Mouse (Mus musculus): ENCODE results near the gene Ipo7. TPM values are rescaled to one million over a fixed set of nuclear protein-coding genes. Genes with fewer than 3 reads are reported as not detected.

Gene Ipo7
- 25.8 and 28.8 TPM in 2 replicates for polyA plus RNA-seq (2015; fragmentation: Nextera tagmentation; extraction: Ambion mirVana)

DNA sequence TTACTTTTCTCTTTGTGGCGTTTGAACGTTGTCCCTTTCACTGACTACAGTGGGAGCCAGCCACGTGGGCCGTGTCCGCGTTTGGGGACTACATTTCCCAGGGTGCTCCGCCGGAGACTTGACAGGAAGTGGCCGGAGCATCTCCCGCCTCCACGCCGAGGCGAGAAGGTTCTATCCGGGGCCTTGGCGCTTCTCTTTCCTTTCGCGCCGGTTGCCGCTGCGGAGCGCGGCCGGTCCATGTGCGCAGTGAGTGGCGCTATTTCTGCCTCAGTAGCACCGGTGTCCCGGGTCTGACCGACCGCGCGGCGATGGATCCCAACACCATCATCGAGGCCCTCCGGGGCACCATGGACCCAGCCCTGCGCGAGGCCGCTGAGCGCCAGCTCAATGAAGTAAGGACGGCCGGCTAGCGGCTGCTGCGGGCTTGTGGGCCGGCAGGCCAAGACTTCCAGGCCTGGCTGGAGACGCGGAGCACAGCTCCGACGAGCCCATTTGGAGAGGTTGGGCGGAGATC is at the start of gene Ipo7:
TSS of gene Ipo7 (plus strand) at position 158 of the 514 bp plus-strand sequence.

DNA sequence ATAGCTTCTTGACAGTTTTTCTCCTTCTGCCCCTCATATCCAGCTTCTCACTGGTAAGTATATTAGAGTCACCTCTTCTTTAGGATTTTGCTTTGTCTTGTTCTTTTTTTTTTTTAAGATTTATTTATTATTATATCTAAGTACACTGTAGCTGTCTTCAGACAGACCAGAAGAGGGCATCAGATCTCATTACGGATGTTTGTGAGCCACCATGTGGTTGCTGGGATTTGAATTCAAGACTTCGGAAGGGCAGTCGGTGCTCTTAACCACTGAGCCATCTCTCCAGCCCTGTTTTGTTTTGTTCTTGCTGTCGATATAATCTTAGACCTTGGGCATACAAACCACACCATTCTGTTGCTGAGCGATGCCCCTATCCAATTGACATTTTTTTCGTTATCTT is 31.3 kb upstream of the Ipo7 start, which contains the start of gene Tmem41b:
TSS of gene Tmem41b (minus strand) at position 155 of the 400 bp plus-strand sequence.

DNA sequence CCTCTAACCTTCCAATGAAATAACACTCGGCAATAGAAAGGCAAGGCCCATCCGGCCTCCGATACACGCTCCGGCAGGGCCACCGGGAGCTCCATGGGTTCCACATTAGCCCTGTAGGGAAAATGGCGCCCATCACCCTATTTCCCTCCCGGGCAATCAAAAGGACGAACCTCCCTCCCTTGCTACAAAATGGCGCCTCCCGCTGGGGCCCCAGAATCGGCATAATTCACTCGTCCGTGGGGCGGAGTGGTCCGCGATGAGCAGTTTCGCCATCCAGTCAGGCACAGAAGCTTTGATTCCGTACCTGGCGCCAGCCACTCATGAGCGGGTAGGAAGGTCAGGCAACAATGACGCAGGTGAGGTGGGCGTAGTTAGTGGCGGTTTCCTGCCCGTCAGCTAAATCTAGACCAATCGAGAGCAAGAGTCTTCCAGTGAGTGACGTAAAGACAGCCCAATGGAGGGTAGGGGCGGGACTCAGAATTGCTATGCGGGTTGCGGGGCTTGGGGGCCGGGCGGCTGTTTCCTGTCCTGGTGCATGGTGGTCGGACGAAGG is 43.2 kb downstream of the Ipo7 start, which contains the start of gene Zfp143:
TSS of gene Zfp143 (plus strand) at position 19 of the 553 bp plus-strand sequence.

Other genes starting within 250 kb of the Ipo7 start
- gene Nrip3, start 236.2 kb upstream of the Ipo7 start, polyA plus RNA-seq (2015; fragmentation: Nextera tagmentation; extraction: Ambion mirVana): 24.8 and 24.9 TPM in 2 replicates
- gene Scube2, start 152.6 kb upstream of the Ipo7 start, polyA plus RNA-seq (2015; fragmentation: Nextera tagmentation; extraction: Ambion mirVana): 1.7 and 2.2 TPM in 2 replicates
- gene Dennd5a, start 57.8 kb upstream of the Ipo7 start, polyA plus RNA-seq (2015; fragmentation: Nextera tagmentation; extraction: Ambion mirVana): 40.5 and 41.7 TPM in 2 replicates
- gene Tmem41b, start 31.3 kb upstream of the Ipo7 start, polyA plus RNA-seq (2015; fragmentation: Nextera tagmentation; extraction: Ambion mirVana): 60.9 and 71.7 TPM in 2 replicates
- gene Zfp143, start 42.9 kb downstream of the Ipo7 start, polyA plus RNA-seq (2015; fragmentation: Nextera tagmentation; extraction: Ambion mirVana): 6.6 and 6.8 TPM in 2 replicates
- gene Wee1, start 103.8 kb downstream of the Ipo7 start, polyA plus RNA-seq (2015; fragmentation: Nextera tagmentation; extraction: Ambion mirVana): 5.2 and 5.7 TPM in 2 replicates
- gene Swap70, start 203.4 kb downstream of the Ipo7 start, polyA plus RNA-seq (2015; fragmentation: Nextera tagmentation; extraction: Ambion mirVana): 11.5 and 13.4 TPM in 2 replicates

Measured in neural tube, postnatal 0 days (tissue).